Mouse (Mus musculus) E14TG2a.4 (cell line): ENCODE measurements at regions not wholly inside any gene's neighbourhood (a gene's known extent, or its start where the extent isn't known, plus 50 kb on each side); places are given as distances from the start of the nearest gene placed in this dataset.

Experiments
- CTCF ChIP-seq: conservative IDR thresholded peaks from 2 replicates; pipeline ENCODE4 v1.5.1; 2014; ENCODE audit warnings: low read length
- POU5F1 ChIP-seq: IDR thresholded peaks from 2 replicates; pipeline ENCODE4 v1.6.1; 2014; ENCODE audit warnings: low read length, borderline replicate concordance

- TF ChIP-seq CTCF (no peak), POU5F1 (no peak)
Measured at GRCm38 (mm10) chr7:115000796-115001524, 257.5 kb downstream of the Insc start.
